In genomic region chr4:44070641-44071040, GRCm38 (mm10) we compare ENCODE assay signal across 11 mouse cellular contexts. TPM values are rescaled to one million over a fixed set of nuclear protein-coding genes. Genes with fewer than 3 reads are reported as not detected.
DNase-seq lines count a peak whose midpoint lies in the region; ATAC-seq and TF ChIP-seq lines count a peak whose summit lies in the region.
"Had no signal": no experiment of that assay in that cellular context is flagged by ENCODE, and none has a peak within 500 bp of the region (broad histone marks: within the 10 kb centered on the region; RNA-seq: fewer than 3 reads in every experiment).

No protein-coding gene starts in this region.

- peaks cover 16% of the 10 kb centered on the region for H3K4me1 ChIP-seq in heart, postnatal 0 days (ENCODE audit: control insufficient read depth, insufficient read depth)
- peaks cover 56% of the 10 kb centered on the region for H3K4me1 ChIP-seq in G1E (ENCODE audit: insufficient read depth, low read depth, low read length)
- peaks cover 18% of the 10 kb centered on the region for H3K4me1 ChIP-seq in embryonic facial prominence, embryonic 13.5 days
- H3K4me1 ChIP-seq in liver, embryonic 12.5 days, result peaks cover 78% of the 10 kb centered on the region

- TF ChIP-seq CTCF in heart, postnatal 0 days (IDR thresholded peaks at IDR 0.05; ENCODE audit: low read depth), result no peak
- no peak for TF ChIP-seq CTCF in G1E (IDR thresholded peaks at IDR 0.05; ENCODE audit: low read depth, low read length)

- no peaks in the 10 kb centered on the region for H3K36me3 ChIP-seq in heart, postnatal 0 days (replicated peaks; ENCODE audit: control insufficient read depth, insufficient read depth, low read length)
- peaks cover 35% of the 10 kb centered on the region for H3K36me3 ChIP-seq in G1E (replicated peaks)
- H3K36me3 ChIP-seq in embryonic facial prominence, embryonic 13.5 days, result no peaks in the 10 kb centered on the region
- H3K36me3 ChIP-seq in liver, embryonic 12.5 days, result 0 out of 2 replicates have a peak, but pooled peaks cover 2% of the 10 kb centered on the region

- H3K9ac ChIP-seq in heart, postnatal 0 days (replicated peaks; ENCODE audit: low read depth, low read length), result peak overlapping the region; percentile 83
- no peak overlapping the region for H3K9ac ChIP-seq in embryonic facial prominence, embryonic 13.5 days
- peak overlapping the region; percentile 88 for H3K9ac ChIP-seq in liver, embryonic 12.5 days

- H3K27ac ChIP-seq in heart, postnatal 0 days (ENCODE audit: low read depth), result peak overlapping the region; percentile 97; the same call in 1 of the 2 replicates
- no peak overlapping the region for H3K27ac ChIP-seq in embryonic facial prominence, embryonic 13.5 days
- H3K27ac ChIP-seq in liver, embryonic 12.5 days, result peak overlapping the region; percentile 91
- H3K27ac ChIP-seq: left cerebral cortex, adult 2 months had no signal

- no peak for TF ChIP-seq EP300 in heart, postnatal 0 days (IDR thresholded peaks at IDR 0.05; ENCODE audit: low read depth)

- peak overlapping the region; percentile 87 for H3K4me3 ChIP-seq in heart, postnatal 0 days (ENCODE audit: low read depth, low read length)
- peak overlapping the region; percentile 99; the same call in 1 of the 2 replicates for H3K4me3 ChIP-seq in G1E (ENCODE audit: low read depth, low read length)
- no peak overlapping the region for H3K4me3 ChIP-seq in embryonic facial prominence, embryonic 13.5 days
- H3K4me3 ChIP-seq in liver, embryonic 12.5 days, result peak overlapping the region; percentile 95

- no peak for DNase-seq in heart, postnatal 0 days (ENCODE audit: low spot score)
- no peak for DNase-seq in heart, adult 9 months (ENCODE audit: low spot score in 2 of 2)
- DNase-seq in G1E (ENCODE audit: low spot score), result no peak
- no peak for DNase-seq in ovary, postnatal 14 days (ENCODE audit: low spot score)
- no peak for DNase-seq in spleen, adult 12 weeks (ENCODE audit: low spot score)
- DNase-seq in c-Kit-positive CD71-positive TER-119-positive erythroid progenitor cells, embryonic 14.5 days (ENCODE audit: low spot score), result no peak
- DNase-seq: adrenal gland, postnatal 10 days; cerebellum, postnatal 36 days had no signal

- ATAC-seq in heart, postnatal 0 days (ENCODE audit: insufficient read depth, low read depth), result no peak
- ATAC-seq in G1E (ENCODE audit: extremely low read depth, insufficient number of reproducible peaks, low FRiP score, poor library complexity, severe bottlenecking), result no peak
- no peak for ATAC-seq in embryonic facial prominence, embryonic 13.5 days (ENCODE audit: insufficient number of reproducible peaks, insufficient read depth, low FRiP score, low TSS enrichment, low read depth)
- ATAC-seq in liver, embryonic 12.5 days, result no peak

- 71% methylated on average over 4 of the region's 4 CpGs for WGBS in heart, postnatal 0 days
- whole genome bisulfite sequencing in embryonic facial prominence, embryonic 13.5 days, result 80% methylated on average over 4 of the region's 4 CpGs
- 69% methylated on average over 4 of the region's 4 CpGs for WGBS in liver, embryonic 12.5 days (ENCODE audit: insufficient replicate concordance)

- no peaks in the 10 kb centered on the region for H3K9me3 ChIP-seq in heart, postnatal 0 days (replicated peaks; ENCODE audit: control insufficient read depth, low read length)
- H3K9me3 ChIP-seq in G1E (replicated peaks), result no peaks in the 10 kb centered on the region
- no peaks in the 10 kb centered on the region for H3K9me3 ChIP-seq in embryonic facial prominence, embryonic 13.5 days
- no peaks in the 10 kb centered on the region for H3K9me3 ChIP-seq in liver, embryonic 12.5 days (replicated peaks)

- no peaks in the 10 kb centered on the region for H3K27me3 ChIP-seq in heart, postnatal 0 days (ENCODE audit: control insufficient read depth, insufficient read depth, low read length)
- no peaks in the 10 kb centered on the region for H3K27me3 ChIP-seq in G1E (ENCODE audit: insufficient read depth, low read length)
- no peaks in the 10 kb centered on the region for H3K27me3 ChIP-seq in embryonic facial prominence, embryonic 13.5 days
- no peaks in the 10 kb centered on the region for H3K27me3 ChIP-seq in liver, embryonic 12.5 days (replicated peaks)

- H3K4me2 ChIP-seq in heart, postnatal 0 days (ENCODE audit: low read depth, low read length), result peak overlapping the region; percentile 77
- 0 out of 2 replicates have a peak overlapping the region, but pooled peaks have one; percentile 84 for H3K4me2 ChIP-seq in embryonic facial prominence, embryonic 13.5 days
- H3K4me2 ChIP-seq in liver, embryonic 12.5 days, result peak overlapping the region; percentile 94

RNA-seq across cellular contexts. Expression of gene Gne, which starts 13.3 kb away (rescaled TPM):
- 44.0 and 45.5 TPM in 2 replicates for total RNA-seq in heart, postnatal 0 days (2014; rRNA removed; ENCODE audit: low replicate concordance)
- 24.2 and 25.5 TPM in 2 replicates for polyA plus RNA-seq in heart, postnatal 0 days (2015; fragmentation: Nextera tagmentation; extraction: Ambion mirVana)
- total RNA-seq in G1E (2014; fragmentation: Nextera tagmentation) (41.5 and 42.6 TPM in 2 replicates), G1E (2017) (17.9 and 18.1 TPM in 2 replicates)
- polyA plus RNA-seq in G1E (2012), result 35.3 and 40.9 TPM in 2 replicates
- polyA plus RNA-seq in embryonic facial prominence, embryonic 13.5 days (2015; fragmentation: Nextera tagmentation; extraction: Ambion mirVana), result 20.2 and 23.6 TPM in 2 replicates
- 31.6 and 34.6 TPM in 2 replicates for polyA plus RNA-seq in liver, embryonic 12.5 days (2016; fragmentation: Nextera tagmentation; extraction: Ambion mirVana)
